Mouse (Mus musculus) olfactory bulb, adult 2 months (tissue): ENCODE measurements around the gene Elob.

ENCODE experiments used
- CTCF ChIP-seq: fragments of 200-500 bp; IDR thresholded peaks from 2 replicates; pipeline ENCODE4 v1.5.1; 2012; ENCODE audit warnings: low read depth, mild to moderate bottlenecking, low read length, moderate library complexity; ENCODE audit not compliant: insufficient read depth
- POLR2A ChIP-seq: fragments of 200-500 bp; IDR thresholded peaks from 2 replicates; pipeline ENCODE4 v1.6.1; 2012; ENCODE audit warnings: mild to moderate bottlenecking, low read depth, low read length, moderate library complexity; ENCODE audit not compliant: insufficient read depth

- no peak for TF ChIP-seq CTCF
- TF ChIP-seq POLR2A = no peak
Measured at GRCm38 (mm10) chr17:23776216-23776615, 52.7 kb downstream of the Elob start.
